Mouse (Mus musculus) monocyte, adult 2 months (primary cell): Measurements from ENCODE around the gene Radil.

Experiments
- DNase-seq, 2 experiments: peaks; one replicate each; pipeline ENCODE4 v3.0.0; 2022; ENCODE audit warnings: low spot score in 2 of 2, low read depth in 1 of 2

The Radil gene

GRCm38 (mm10) chr5:142450846-142451245 lies 100.1 kb downstream of the Radil start:
- no peak for DNase-seq

DNA sequence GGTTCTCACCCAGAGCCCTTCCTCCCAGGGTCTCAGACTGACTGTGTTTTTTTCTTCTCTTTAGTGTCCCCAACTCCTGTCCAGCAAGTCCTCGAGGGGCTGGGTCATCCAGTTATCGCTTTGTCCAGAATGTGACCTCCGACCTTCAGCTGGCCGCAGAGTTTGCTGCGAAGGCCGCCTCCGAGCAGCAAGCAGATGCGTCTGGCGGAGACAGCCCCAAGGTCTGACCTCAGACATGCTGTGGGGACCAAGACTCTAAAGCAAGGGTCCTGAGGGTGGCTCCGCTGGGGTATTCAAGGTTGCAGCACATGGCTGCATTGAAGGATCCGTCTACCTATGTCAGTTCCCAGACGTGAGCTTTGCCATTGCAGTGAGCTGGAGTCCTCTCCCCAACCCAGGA lies 102.3 kb downstream of the Radil start:
- no peak for DNase-seq

- peak; percentile 90 to 92 for DNase-seq
Measured at GRCm38 (mm10) chr5:142448076-142448475, 102.8 kb downstream of the Radil start.

GRCm38 (mm10) chr5:142445709-142446108 lies 105.2 kb downstream of the Radil start:
- DNase-seq: no peak

DNA sequence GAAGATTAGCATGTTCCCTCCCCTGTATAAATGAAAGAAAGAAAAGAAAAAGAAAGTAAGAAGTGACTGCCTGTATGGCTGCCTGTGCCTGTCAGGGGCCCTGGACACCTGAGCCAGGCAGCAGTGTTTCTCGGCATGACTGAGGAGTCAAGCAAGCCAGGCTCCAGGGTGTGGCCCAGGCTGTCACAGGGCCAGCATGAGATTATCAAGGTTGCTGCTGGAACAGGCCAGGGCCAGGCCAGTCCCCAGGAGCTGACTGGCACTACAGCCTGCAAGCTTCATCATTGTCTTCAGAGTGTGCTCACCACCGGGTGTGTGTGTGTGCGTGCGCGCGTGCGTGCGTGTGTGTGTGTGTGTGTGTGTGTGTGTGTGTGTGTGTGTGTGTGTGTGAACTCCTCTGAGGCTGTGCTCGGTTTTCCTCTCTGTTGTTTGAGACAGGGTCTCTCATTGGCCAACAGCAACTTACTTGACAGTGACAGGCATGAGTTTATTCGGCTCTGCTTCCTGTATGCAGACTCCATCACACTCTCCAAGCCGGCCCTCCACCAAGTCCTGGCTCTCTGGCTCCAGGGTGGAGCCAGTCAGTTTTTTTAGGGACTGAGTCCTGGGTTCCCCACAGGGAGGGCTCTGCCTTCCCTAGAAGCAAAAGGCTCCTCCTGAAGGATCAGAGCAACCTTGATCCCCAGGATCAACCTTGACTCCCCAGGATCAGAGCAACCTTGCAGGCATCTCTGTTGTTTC lies 105.9 kb downstream of the Radil start:
- DNase-seq: no peak

DNA sequence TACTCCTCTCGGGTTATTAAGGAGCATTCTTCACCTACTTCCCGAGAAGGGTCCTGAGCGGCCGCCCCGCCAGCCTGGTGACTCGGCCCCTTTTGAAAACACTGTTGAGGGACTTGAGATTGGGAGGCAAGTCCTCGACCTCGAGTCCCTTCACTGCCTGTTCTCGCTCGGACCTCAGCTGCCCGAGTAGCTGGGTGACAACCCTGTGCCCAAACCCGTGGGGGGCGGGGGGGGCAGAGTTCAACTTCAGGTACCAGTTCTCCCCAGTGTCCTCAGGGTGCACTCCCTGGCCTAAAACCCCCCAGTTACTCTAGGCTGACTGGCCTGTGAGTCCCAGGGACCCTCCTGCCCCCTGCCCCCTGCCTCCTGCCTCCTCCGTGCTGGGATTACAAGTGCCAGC lies 106.9 kb downstream of the Radil start:
- DNase-seq: no peak

- peak in 1 of 2 experiments; percentile 68 for DNase-seq
Measured at GRCm38 (mm10) chr5:142443514-142443913, 107.4 kb downstream of the Radil start.

DNA sequence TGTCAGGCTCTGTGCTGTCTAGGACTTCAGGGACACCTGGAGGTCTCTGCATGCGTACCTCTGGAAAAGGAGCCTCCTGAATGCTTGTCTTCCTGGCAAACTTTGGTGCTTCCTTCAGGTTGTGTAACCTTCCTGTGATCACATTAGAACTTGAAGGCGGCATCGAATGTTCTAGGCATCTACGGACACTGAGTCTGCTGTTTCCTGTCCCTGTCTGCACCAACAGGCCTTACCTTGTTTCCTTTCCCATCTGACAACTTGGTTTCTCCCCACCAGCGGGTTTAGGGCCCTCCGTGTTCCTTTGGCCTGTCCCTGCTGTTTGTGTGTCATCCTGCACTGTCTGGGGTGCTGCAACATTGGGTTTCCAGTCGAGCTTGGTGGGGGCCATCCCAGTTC lies 108.9 kb downstream of the Radil start:
- DNase-seq: no peak

- DNase-seq: no peak
Measured at GRCm38 (mm10) chr5:142441332-142442044, 109.4 kb downstream of the Radil start.

GRCm38 (mm10) chr5:142440451-142441147 lies 110.3 kb downstream of the Radil start:
- DNase-seq: peak; percentile 92 to 94

GRCm38 (mm10) chr5:142439911-142440432 lies 110.9 kb downstream of the Radil start:
- DNase-seq: no peak

DNA sequence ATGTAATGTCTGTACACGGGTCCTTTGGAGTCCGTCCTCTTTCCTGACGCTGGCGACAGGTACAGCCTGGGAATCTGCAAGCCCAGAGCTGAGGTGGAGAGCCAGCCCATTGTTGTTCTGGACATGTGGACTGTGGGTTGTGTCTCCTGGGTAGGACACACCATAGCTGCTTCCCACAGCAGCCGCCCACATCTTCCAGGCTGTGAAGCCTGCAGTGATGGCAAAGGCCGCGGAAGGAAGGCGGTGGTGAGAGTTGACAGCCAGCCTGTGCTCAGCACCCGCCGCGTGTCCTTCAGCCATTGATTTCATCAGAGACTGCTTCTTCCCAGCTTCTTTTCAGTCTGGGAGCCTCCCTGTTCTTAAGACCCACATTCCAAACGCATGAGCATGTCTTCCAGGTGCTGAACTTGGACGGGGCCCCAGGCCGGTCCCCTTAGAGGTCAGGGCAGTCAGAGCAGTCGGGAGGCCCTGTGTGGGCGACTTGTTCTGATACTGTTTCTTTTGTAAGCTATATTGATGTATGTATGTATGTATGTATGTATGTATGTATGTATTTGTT lies 112.4 kb downstream of the Radil start:
- DNase-seq: no peak

DNA sequence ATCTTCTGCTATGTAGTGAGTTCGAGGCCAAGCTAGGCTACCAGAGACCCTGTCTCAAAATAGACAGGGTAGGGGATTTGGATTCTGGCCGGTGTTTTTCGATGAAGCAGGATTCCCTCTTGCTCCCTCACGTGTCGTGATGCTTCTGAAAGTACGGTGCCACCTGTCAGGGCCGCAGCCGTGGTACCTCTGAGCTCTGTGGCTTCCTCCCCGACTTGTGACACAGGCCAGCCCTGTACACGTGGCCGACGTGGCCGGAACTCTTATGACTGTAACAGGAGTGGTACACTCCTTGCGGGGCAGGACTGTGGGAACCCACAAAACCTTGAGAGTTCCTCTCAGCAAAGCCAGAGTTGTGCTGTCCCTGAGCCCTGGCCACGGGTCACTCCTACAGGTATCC lies 115.2 kb downstream of the Radil start:
- no peak for DNase-seq
